Mouse (Mus musculus): ENCODE results near the gene Apoc1. TPM values are rescaled to one million over a fixed set of nuclear protein-coding genes. Genes with fewer than 3 reads are reported as not detected.
A peak's percentile ranks its signal among the peaks of the same experiment; 100 is the strongest.

Apoc1 gene
- polyA plus RNA-seq (2015; fragmentation: Nextera tagmentation; extraction: Ambion mirVana): 46.2 and 57.9 TPM in 2 replicates

DNA sequence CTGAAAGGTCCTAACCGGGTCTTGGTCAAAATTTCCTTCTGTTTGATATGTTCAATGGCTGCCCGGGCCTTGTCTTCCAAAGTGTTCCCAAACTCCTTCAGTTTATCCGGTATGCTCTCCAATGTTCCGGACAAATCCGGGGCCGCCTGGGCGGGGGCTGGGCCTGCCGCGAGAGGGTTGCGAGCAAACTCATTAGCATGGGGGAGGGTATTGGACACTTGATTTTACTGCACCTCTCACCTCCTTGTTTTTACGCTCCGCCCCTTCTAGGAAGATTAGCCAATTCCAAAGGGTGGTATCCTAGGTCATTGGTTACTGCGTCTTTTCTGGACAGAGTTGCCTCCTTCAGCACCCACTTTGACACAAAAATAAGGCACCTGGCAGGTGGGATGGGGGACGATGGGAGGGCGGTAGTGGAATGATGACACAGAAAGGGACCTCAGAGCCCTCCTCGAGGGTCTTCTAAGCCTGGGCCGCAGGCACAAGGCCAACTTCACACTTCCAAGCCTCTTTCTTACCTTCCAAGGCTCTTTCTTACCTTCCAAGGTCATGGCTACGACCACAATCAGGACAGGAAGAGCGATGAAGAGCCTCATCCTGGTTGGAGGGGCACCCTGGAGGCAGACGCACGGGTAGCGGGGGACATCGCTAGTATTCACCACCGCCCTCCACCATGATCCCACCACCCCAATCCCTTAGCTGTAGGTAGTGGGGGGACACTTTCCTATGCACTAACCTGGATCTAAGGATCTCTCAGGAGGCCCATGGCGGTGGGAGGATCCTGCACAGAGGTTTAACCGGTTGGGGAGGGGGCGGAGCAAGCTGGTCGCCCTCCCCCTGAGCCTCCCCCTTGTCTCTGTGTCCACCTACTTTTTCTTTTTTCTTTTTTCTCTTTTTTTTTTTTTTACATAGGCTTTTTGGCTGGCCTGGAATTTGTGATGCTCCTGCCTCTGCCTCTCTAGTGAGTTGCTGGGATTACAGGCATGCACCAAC lies at the start of gene Apoc1:
Apoc1 (minus strand) TSS at position 788 of the 993 bp plus-strand sequence.
- WGBS: 45% methylated on average over 28 of the region's 28 CpGs
- ATAC-seq (ENCODE audit: insufficient number of reproducible peaks, low FRiP score, low TSS enrichment, low read depth): no peak
- Histone ChIP-seq H3K9ac (no peak within 1 kb of the TSS), H3K27ac (0 out of 2 replicates have a peak within 1 kb of the TSS, but pooled peaks have one; percentile 8), H3K27me3 (no peaks in the 10 kb centered on the region), H3K9me3 (no peaks in the 10 kb centered on the region; the same call in 1 of the 2 replicates), H3K4me3 (no peak within 1 kb of the TSS), H3K4me1 (peaks cover 15% of the 10 kb centered on the region), H3K36me3 (peaks cover 9% of the 10 kb centered on the region), H3K4me2 (no peak within 1 kb of the TSS)

DNA sequence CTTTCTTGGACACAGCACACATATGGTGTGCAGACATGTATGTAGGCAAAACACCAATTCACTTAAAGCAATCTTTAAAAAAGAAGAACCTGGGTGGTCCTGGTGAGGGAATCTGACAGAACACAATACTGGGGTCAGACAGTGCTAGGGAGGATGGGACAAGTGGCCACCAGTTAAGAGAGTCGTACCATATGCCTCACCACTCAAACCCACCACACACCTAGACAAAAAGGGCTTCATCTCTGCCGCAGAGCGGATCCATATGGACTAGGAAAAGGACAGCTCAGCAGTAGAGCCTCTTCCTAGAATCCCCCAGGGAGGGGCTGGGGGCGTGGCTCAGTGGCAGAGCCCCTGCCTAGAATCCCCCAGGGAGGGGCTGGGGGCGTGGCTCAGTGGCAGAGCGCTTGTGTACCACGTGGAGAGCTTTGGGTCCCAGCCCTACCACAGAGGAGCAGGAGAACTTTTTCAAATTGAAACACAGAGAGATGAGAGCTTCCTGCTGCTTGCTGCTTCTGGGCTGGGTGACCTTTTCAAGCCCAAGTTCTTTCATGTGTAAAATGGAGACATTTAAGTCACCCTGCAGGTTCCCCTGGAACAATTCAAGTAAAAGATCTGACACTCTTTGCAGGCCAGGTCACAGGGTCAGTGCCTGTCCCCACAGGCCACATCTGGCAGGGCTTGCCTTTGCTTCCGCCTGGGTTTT lies 49.0 kb upstream of the Apoc1 start:
- WGBS: 17% methylated on average over 8 of the region's 8 CpGs
- H3K36me3 ChIP-seq: peaks cover 29% of the 10 kb centered on the region
- H3K4me3 ChIP-seq: no peak overlapping the region
- no peak overlapping the region for H3K9ac ChIP-seq
- H3K27ac ChIP-seq: peak overlapping the region; percentile 43; the same call in 1 of the 2 replicates
- H3K4me1 ChIP-seq: peaks cover 30% of the 10 kb centered on the region
- no peaks in the 10 kb centered on the region for H3K9me3 ChIP-seq
- H3K27me3 ChIP-seq: no peaks in the 10 kb centered on the region
- H3K4me2 ChIP-seq: no peak overlapping the region
- ATAC-seq (ENCODE audit: insufficient number of reproducible peaks, low FRiP score, low TSS enrichment, low read depth): peak; percentile 20; the same call in 1 of the 2 replicates

DNA sequence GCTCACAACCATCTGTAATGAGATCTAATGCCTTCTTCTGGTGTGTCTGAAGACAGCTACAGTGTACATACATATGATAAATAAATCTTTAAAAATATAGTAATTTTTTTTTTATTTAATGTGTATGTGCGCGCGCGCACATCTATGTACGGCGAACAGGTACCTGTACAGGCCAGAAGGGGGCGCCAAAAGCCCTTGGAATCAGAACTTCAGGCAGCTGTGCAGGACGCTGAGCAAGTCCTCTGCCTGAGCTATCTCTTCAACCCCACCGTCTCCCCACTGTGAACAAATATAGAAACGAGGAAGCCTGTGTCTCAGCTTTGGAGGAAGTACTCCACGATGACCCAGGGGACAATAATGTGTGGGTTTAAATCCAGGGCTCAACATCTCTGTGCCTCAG lies 47.8 kb upstream of the Apoc1 start:
- WGBS: 90% methylated on average over 11 of the region's 11 CpGs

DNA sequence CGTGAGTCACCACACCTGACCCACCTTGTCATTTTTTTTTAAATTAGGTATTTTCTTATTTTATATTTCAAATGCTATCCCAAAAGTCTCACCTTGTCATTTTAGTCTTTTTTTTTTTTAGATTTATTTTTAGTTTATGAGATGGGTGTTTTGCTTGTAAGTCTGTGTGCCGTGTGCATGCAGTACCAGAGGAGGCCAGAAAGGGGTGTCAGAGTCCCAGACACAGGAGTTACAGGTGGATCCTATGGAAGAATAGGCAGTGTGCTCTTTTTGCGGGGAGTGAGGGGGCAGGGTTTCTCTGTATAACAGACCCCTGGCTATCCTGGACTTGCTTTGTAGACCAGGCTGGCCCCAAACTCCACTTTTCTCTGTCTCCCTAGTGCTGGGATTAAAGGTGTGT lies 46.3 kb upstream of the Apoc1 start:
- 84% methylated on average over 3 of the region's 3 CpGs for WGBS
- no peak overlapping the region for H3K4me2 ChIP-seq
- H3K4me1 ChIP-seq: peaks cover 10% of the 10 kb centered on the region
- no peak overlapping the region for H3K9ac ChIP-seq
- no peaks in the 10 kb centered on the region for H3K27me3 ChIP-seq
- no peak for ATAC-seq (ENCODE audit: insufficient number of reproducible peaks, low FRiP score, low TSS enrichment, low read depth)
- peaks cover 53% of the 10 kb centered on the region for H3K36me3 ChIP-seq
- no peaks in the 10 kb centered on the region for H3K9me3 ChIP-seq
- no peak overlapping the region for H3K4me3 ChIP-seq
- no peak overlapping the region for H3K27ac ChIP-seq

More for the DNA sequence above, 47.8 kb upstream of the Apoc1 start:
- H3K27ac ChIP-seq: no peak overlapping the region
- no peak overlapping the region for H3K4me2 ChIP-seq
- peaks cover 38% of the 10 kb centered on the region for H3K36me3 ChIP-seq
- peaks cover 20% of the 10 kb centered on the region for H3K4me1 ChIP-seq
- H3K9me3 ChIP-seq: no peaks in the 10 kb centered on the region
- H3K9ac ChIP-seq: no peak overlapping the region
- no peaks in the 10 kb centered on the region for H3K27me3 ChIP-seq
- H3K4me3 ChIP-seq: no peak overlapping the region
- no peak for ATAC-seq (ENCODE audit: insufficient number of reproducible peaks, low FRiP score, low TSS enrichment, low read depth)

DNA sequence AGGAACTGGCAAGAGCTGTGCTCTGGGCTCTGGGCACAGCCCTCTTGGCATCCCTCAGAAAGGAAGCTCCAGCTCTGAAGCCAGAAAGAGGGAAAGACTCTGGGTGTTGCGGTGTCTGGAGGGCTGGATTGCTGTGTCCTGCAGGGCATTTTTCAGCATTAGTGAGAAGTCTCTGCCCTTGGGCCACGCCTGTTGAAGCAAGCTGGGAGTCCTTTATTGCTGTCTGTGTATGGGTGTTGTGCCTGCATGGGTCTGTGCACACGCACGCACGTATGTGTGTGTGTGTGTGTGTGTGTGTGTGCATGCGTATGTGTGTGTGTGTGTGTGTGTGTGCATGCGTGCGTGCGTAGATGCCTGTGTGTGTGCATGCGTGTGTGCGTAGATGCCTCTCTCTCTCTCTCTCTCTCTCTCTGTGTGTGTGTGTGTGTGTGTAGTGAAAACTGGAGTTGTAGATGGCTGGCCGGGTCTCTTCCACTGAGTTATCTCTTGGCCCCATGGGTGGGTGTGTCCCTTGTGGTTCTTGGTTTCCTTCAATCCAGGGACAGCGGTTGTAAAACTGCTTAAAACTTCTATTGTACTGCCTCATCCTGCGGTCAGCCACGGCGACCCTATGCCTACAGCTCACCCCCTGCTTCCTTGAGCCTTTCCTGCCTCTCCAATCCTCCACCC lies 44.1 kb upstream of the Apoc1 start:
- H3K36me3 ChIP-seq: peaks cover 70% of the 10 kb centered on the region
- H3K27ac ChIP-seq: no peak overlapping the region
- WGBS: 89% methylated on average over 16 of the region's 16 CpGs
- H3K27me3 ChIP-seq: no peaks in the 10 kb centered on the region
- H3K4me1 ChIP-seq: peaks cover 3% of the 10 kb centered on the region
- no peaks in the 10 kb centered on the region for H3K9me3 ChIP-seq
- H3K9ac ChIP-seq: no peak overlapping the region
- H3K4me2 ChIP-seq: no peak overlapping the region
- no peak for ATAC-seq (ENCODE audit: insufficient number of reproducible peaks, low FRiP score, low TSS enrichment, low read depth)
- no peak overlapping the region for H3K4me3 ChIP-seq

DNA sequence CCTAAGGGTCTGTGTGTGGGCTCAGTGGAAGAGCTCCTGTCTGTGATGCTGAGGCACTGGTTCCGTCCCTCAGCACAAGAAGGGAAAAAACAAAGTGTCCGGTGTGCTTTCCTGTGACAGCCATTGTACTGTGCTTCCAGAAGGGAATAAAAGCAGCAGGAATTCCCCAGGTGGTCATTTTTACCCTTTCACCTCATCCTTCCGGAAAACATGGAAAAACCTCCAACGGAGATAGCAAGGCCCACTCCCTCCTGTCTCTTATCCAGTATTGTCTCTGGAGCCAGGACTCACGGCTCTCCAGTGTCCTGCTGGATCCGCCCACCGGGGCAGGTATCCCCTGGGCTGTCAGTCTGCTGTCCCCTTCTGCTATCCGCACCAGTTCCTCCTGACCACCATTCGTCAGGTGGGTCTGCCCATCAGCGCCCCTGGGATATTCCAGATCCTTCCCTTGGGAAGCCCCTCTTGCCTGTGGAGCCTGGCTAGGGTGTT lies 41.8 kb upstream of the Apoc1 start:
- H3K27me3 ChIP-seq: no peaks in the 10 kb centered on the region
- H3K9ac ChIP-seq: no peak overlapping the region
- H3K4me1 ChIP-seq: no peaks in the 10 kb centered on the region
- no peak overlapping the region for H3K27ac ChIP-seq
- 89% methylated on average over 10 of the region's 10 CpGs for WGBS
- peaks cover 84% of the 10 kb centered on the region for H3K36me3 ChIP-seq
- no peak overlapping the region for H3K4me3 ChIP-seq
- H3K4me2 ChIP-seq: 0 out of 2 replicates have a peak overlapping the region, but pooled peaks have one; percentile 2
- no peak for ATAC-seq (ENCODE audit: insufficient number of reproducible peaks, low FRiP score, low TSS enrichment, low read depth)
- no peaks in the 10 kb centered on the region for H3K9me3 ChIP-seq

DNA sequence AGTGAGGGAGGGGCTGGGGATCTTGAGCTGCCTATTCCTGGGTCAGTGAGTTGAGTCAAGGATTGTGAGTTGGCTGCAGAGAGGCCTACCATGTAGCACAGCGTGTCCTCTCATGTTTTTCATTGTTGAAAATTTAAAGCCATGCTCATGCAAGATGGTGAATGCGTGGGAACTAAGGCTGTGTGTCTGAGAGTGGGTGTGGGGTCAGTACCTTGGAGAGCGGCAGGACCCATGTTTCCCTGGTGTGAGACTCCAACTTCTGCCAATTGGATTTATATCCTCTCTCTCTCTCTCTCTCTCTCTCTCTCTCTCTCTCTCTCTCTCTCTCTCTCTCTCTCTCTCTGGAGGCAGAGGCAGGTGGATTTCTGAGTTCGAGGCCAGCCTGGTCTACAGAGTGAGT lies 34.1 kb upstream of the Apoc1 start:
- Histone ChIP-seq H3K36me3 (peaks cover 94% of the 10 kb centered on the region), H3K4me3 (no peak overlapping the region), H3K4me2 (no peak overlapping the region), H3K27me3 (no peaks in the 10 kb centered on the region), H3K27ac (no peak overlapping the region), H3K9me3 (peaks cover 2% of the 10 kb centered on the region; the same call in 1 of the 2 replicates), H3K9ac (no peak overlapping the region), H3K4me1 (no peaks in the 10 kb centered on the region)
- 90% methylated on average over 4 of the region's 4 CpGs for WGBS
- no peak for ATAC-seq (ENCODE audit: insufficient number of reproducible peaks, low FRiP score, low TSS enrichment, low read depth)

DNA sequence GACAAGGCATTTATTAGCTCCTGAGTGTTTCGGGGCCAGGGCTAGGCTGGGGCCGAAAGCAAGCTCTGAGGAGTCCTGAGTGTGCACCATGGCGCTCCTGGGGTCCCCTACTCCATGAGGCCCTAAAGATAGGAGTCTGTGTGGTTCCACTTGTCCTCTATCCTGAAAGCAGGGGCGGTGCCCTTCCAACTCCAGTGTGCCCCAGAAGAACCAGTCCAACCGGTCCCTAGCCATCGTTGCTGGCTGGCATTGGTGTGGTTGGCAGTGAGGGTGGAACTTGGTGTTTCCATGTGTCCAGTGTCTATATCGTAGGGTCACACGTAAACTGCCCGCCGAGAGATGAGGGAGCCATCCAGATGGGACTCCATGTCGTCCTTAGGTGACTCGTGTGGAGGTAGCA lies 31.7 kb upstream of the Apoc1 start:
- Histone ChIP-seq H3K4me1 (no peaks in the 10 kb centered on the region), H3K4me3 (no peak overlapping the region), H3K4me2 (no peak overlapping the region), H3K9me3 (peaks cover 14% of the 10 kb centered on the region; the same call in 1 of the 2 replicates), H3K9ac (no peak overlapping the region), H3K36me3 (peaks cover 94% of the 10 kb centered on the region), H3K27ac (no peak overlapping the region), H3K27me3 (no peaks in the 10 kb centered on the region)
- no peak for ATAC-seq (ENCODE audit: insufficient number of reproducible peaks, low FRiP score, low TSS enrichment, low read depth)
- WGBS: 89% methylated on average over 12 of the region's 12 CpGs

DNA sequence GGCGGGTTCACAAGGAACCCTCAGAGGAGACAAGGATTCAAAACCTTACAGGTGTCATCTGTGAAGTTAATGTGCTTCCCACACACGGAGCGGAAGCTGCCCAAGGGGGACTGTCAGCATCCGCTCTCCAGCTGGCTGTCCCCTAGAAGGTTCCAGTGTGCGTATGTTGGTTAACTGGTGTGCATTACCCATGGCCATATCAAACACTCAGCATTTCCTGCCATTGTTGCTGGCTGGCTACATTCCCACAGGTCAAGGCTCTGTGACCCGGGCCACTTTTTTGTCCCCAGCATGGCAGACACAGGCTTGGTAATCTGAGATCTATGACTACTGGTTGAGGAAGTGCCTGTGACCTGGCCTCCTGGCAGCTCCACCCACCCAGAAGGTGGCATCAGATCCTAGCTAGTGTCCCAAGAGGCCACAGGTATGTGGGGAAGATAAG lies 30.3 kb upstream of the Apoc1 start:
- Histone ChIP-seq H3K4me3 (no peak overlapping the region), H3K9me3 (peaks cover 14% of the 10 kb centered on the region; the same call in 1 of the 2 replicates), H3K4me2 (no peak overlapping the region), H3K9ac (no peak overlapping the region), H3K27me3 (no peaks in the 10 kb centered on the region), H3K4me1 (no peaks in the 10 kb centered on the region), H3K36me3 (peaks cover 84% of the 10 kb centered on the region), H3K27ac (no peak overlapping the region)
- 90% methylated on average over 6 of the region's 6 CpGs for WGBS
- ATAC-seq (ENCODE audit: insufficient number of reproducible peaks, low FRiP score, low TSS enrichment, low read depth): no peak

DNA sequence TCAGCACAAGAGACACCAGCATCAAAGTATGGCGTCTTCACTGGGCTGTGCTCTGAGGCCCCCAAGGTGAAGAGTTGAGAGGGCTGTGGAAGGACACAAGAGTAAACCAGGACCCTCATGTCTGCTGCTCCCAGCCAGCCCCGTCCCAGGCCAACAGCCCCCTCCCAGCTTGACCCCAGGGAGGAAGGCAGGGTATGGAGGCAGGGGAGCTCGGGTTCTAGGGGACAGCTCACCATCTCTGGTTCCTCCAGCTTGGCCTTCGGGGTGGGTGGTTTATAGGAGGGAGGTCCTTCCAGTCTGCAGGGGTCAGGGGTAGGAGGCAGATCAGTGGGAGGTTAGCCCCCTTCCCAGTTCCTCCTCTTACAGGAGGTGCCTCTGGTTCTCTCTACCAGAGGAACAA lies 26.7 kb upstream of the Apoc1 start:
- peaks cover 14% of the 10 kb centered on the region; the same call in 1 of the 2 replicates for H3K9me3 ChIP-seq
- H3K36me3 ChIP-seq: peaks cover 62% of the 10 kb centered on the region
- no peak for ATAC-seq (ENCODE audit: insufficient number of reproducible peaks, low FRiP score, low TSS enrichment, low read depth)
- no peak overlapping the region for H3K4me2 ChIP-seq
- WGBS: 91% methylated on average over 4 of the region's 4 CpGs
- no peak overlapping the region for H3K27ac ChIP-seq
- no peak overlapping the region for H3K9ac ChIP-seq
- no peaks in the 10 kb centered on the region for H3K27me3 ChIP-seq
- H3K4me1 ChIP-seq: peaks cover 15% of the 10 kb centered on the region
- H3K4me3 ChIP-seq: no peak overlapping the region

DNA sequence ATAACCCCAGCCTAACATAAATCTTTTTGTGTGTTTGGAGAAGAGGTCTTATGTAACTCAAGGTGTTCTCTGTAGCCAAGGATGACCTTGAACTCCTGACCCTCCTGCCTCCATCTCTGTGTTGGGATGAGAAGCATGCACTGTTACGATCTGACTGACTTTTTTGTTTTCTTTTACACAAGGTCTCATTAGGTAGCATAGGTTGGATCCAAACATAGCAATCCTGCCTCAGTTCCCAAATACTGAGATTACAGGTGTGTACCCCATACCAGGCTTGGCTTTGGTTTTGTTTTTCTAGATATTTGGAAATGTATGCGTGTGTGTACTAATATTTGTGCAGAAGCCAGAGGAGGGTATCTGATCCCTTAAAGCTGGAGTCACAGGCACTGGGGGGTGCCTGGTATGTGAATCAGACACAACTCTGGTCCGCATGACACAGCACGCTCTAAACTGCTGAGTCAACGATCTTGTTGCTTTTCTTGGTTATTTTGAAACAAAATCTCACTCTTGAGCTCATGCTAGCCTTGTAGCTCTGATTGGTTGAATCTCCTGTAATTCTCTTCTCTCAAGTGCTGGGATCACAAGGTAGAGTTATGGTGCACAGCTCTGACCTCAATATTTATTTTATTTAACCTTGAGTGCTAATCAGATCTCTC lies 26.0 kb upstream of the Apoc1 start:
- Histone ChIP-seq H3K36me3 (peaks cover 59% of the 10 kb centered on the region), H3K4me3 (no peak overlapping the region), H3K27me3 (no peaks in the 10 kb centered on the region), H3K9me3 (peaks cover 14% of the 10 kb centered on the region; the same call in 1 of the 2 replicates), H3K9ac (no peak overlapping the region), H3K4me2 (no peak overlapping the region), H3K4me1 (peaks cover 23% of the 10 kb centered on the region), H3K27ac (no peak overlapping the region)
- WGBS: 92% methylated on average over 5 of the region's 5 CpGs
- ATAC-seq (ENCODE audit: insufficient number of reproducible peaks, low FRiP score, low TSS enrichment, low read depth): no peak

All from limb, embryonic 15.5 days (tissue).